Mouse (Mus musculus): ENCODE measurements at regions not wholly inside any gene's neighbourhood (a gene's known extent, or its start where the extent isn't known, plus 50 kb on each side); places are given as distances from the start of the nearest gene placed in this dataset.

GRCm38 (mm10) chr15:36872566-36872965 lies 135.0 kb downstream of the Zfp706 start:
- Histone ChIP-seq H3K4me3 (ENCODE audit: low read depth, low read length) (no peak overlapping the region), H3K4me1 (ENCODE audit: control insufficient read depth, insufficient read depth, low read length) (peaks cover 32% of the 10 kb centered on the region), H3K27me3 (ENCODE audit: control insufficient read depth, insufficient read depth, low read length) (no peaks in the 10 kb centered on the region), H3K9me3 (replicated peaks; ENCODE audit: control insufficient read depth, low read length) (no peaks in the 10 kb centered on the region), H3K4me2 (no peak overlapping the region), H3K9ac (ENCODE audit: low read depth, low read length) (no peak overlapping the region), H3K36me3 (ENCODE audit: control insufficient read depth, insufficient read depth, low read length) (no peaks in the 10 kb centered on the region), H3K27ac (ENCODE audit: low read depth, low read length) (peak overlapping the region; percentile 89)
- 37% methylated on average over 2 of the region's 2 CpGs for WGBS (ENCODE audit: insufficient replicate concordance)
- no peak for ATAC-seq (replicated peaks; ENCODE audit: insufficient number of reproducible peaks, low FRiP score, low TSS enrichment)

GRCm38 (mm10) chr15:36870717-36871116 lies 136.9 kb downstream of the Zfp706 start:
- Histone ChIP-seq H3K27ac (ENCODE audit: low read depth, low read length) (no peak overlapping the region), H3K9me3 (replicated peaks; ENCODE audit: control insufficient read depth, low read length) (no peaks in the 10 kb centered on the region), H3K4me2 (no peak overlapping the region), H3K9ac (ENCODE audit: low read depth, low read length) (no peak overlapping the region), H3K36me3 (ENCODE audit: control insufficient read depth, insufficient read depth, low read length) (no peaks in the 10 kb centered on the region), H3K4me1 (ENCODE audit: control insufficient read depth, insufficient read depth, low read length) (peaks cover 24% of the 10 kb centered on the region), H3K4me3 (ENCODE audit: low read depth, low read length) (no peak overlapping the region), H3K27me3 (ENCODE audit: control insufficient read depth, insufficient read depth, low read length) (no peaks in the 10 kb centered on the region)
- WGBS (ENCODE audit: insufficient replicate concordance) = 90% methylated on average over 7 of the region's 7 CpGs
- no peak for ATAC-seq (replicated peaks; ENCODE audit: insufficient number of reproducible peaks, low FRiP score, low TSS enrichment)

GRCm38 (mm10) chr15:36870094-36870493 lies 137.5 kb downstream of the Zfp706 start:
- H3K4me1 ChIP-seq (ENCODE audit: control insufficient read depth, insufficient read depth, low read length) = peaks cover 23% of the 10 kb centered on the region
- H3K9me3 ChIP-seq (replicated peaks; ENCODE audit: control insufficient read depth, low read length) = no peaks in the 10 kb centered on the region
- H3K4me2 ChIP-seq = no peak overlapping the region
- no peaks in the 10 kb centered on the region for H3K27me3 ChIP-seq (ENCODE audit: control insufficient read depth, insufficient read depth, low read length)
- no peak overlapping the region for H3K9ac ChIP-seq (ENCODE audit: low read depth, low read length)
- H3K27ac ChIP-seq (ENCODE audit: low read depth, low read length) = no peak overlapping the region
- no peak overlapping the region for H3K4me3 ChIP-seq (ENCODE audit: low read depth, low read length)
- H3K36me3 ChIP-seq (ENCODE audit: control insufficient read depth, insufficient read depth, low read length) = no peaks in the 10 kb centered on the region
- WGBS (ENCODE audit: insufficient replicate concordance) = 87% methylated on average over 9 of the region's 9 CpGs
- ATAC-seq (replicated peaks; ENCODE audit: insufficient number of reproducible peaks, low FRiP score, low TSS enrichment) = no peak

- ATAC-seq (replicated peaks; ENCODE audit: insufficient number of reproducible peaks, low FRiP score, low TSS enrichment) = no peak
- H3K9ac ChIP-seq (ENCODE audit: low read depth, low read length) = no peak overlapping the region
- no peaks in the 10 kb centered on the region for H3K27me3 ChIP-seq (ENCODE audit: control insufficient read depth, insufficient read depth, low read length)
- H3K9me3 ChIP-seq (replicated peaks; ENCODE audit: control insufficient read depth, low read length) = no peaks in the 10 kb centered on the region
- no peaks in the 10 kb centered on the region for H3K36me3 ChIP-seq (ENCODE audit: control insufficient read depth, insufficient read depth, low read length)
- H3K4me2 ChIP-seq = no peak overlapping the region
- 29% methylated on average over 1 of the region's 1 CpGs for WGBS (ENCODE audit: insufficient replicate concordance)
- H3K27ac ChIP-seq (ENCODE audit: low read depth, low read length) = no peak overlapping the region
- no peaks in the 10 kb centered on the region for H3K4me1 ChIP-seq (ENCODE audit: control insufficient read depth, insufficient read depth, low read length)
- H3K4me3 ChIP-seq (ENCODE audit: low read depth, low read length) = no peak overlapping the region
Measured at GRCm38 (mm10) chr15:36866088-36866487, 141.5 kb downstream of the Zfp706 start.

GRCm38 (mm10) chr15:36865332-36865731 lies 142.2 kb downstream of the Zfp706 start:
- Histone ChIP-seq H3K27ac (ENCODE audit: low read depth, low read length) (no peak overlapping the region), H3K36me3 (ENCODE audit: control insufficient read depth, insufficient read depth, low read length) (no peaks in the 10 kb centered on the region), H3K4me1 (ENCODE audit: control insufficient read depth, insufficient read depth, low read length) (no peaks in the 10 kb centered on the region), H3K9me3 (replicated peaks; ENCODE audit: control insufficient read depth, low read length) (no peaks in the 10 kb centered on the region), H3K27me3 (ENCODE audit: control insufficient read depth, insufficient read depth, low read length) (no peaks in the 10 kb centered on the region), H3K9ac (ENCODE audit: low read depth, low read length) (no peak overlapping the region), H3K4me2 (no peak overlapping the region), H3K4me3 (ENCODE audit: low read depth, low read length) (no peak overlapping the region)
- 56% methylated on average over 3 of the region's 3 CpGs for WGBS (ENCODE audit: insufficient replicate concordance)
- ATAC-seq (replicated peaks; ENCODE audit: insufficient number of reproducible peaks, low FRiP score, low TSS enrichment) = no peak

- no peak overlapping the region for H3K27ac ChIP-seq (ENCODE audit: low read depth, low read length)
- no peaks in the 10 kb centered on the region for H3K36me3 ChIP-seq (ENCODE audit: control insufficient read depth, insufficient read depth, low read length)
- no peak overlapping the region for H3K4me2 ChIP-seq
- no peaks in the 10 kb centered on the region for H3K4me1 ChIP-seq (ENCODE audit: control insufficient read depth, insufficient read depth, low read length)
- ATAC-seq (replicated peaks; ENCODE audit: insufficient number of reproducible peaks, low FRiP score, low TSS enrichment) = no peak
- no peaks in the 10 kb centered on the region for H3K9me3 ChIP-seq (replicated peaks; ENCODE audit: control insufficient read depth, low read length)
- H3K27me3 ChIP-seq (ENCODE audit: control insufficient read depth, insufficient read depth, low read length) = no peaks in the 10 kb centered on the region
- H3K9ac ChIP-seq (ENCODE audit: low read depth, low read length) = no peak overlapping the region
- H3K4me3 ChIP-seq (ENCODE audit: low read depth, low read length) = no peak overlapping the region
- WGBS (ENCODE audit: insufficient replicate concordance) = 53% methylated on average over 2 of the region's 2 CpGs
Measured at GRCm38 (mm10) chr15:36864046-36864445, 143.5 kb downstream of the Zfp706 start.

GRCm38 (mm10) chr15:36858711-36859110 lies 148.9 kb downstream of the Zfp706 start:
- H3K36me3 ChIP-seq (ENCODE audit: control insufficient read depth, insufficient read depth, low read length) = no peaks in the 10 kb centered on the region
- H3K4me2 ChIP-seq = no peak overlapping the region
- no peak for ATAC-seq (replicated peaks; ENCODE audit: insufficient number of reproducible peaks, low FRiP score, low TSS enrichment)
- no peaks in the 10 kb centered on the region for H3K9me3 ChIP-seq (replicated peaks; ENCODE audit: control insufficient read depth, low read length)
- no peaks in the 10 kb centered on the region for H3K27me3 ChIP-seq (ENCODE audit: control insufficient read depth, insufficient read depth, low read length)
- no peak overlapping the region for H3K27ac ChIP-seq (ENCODE audit: low read depth, low read length)
- peaks cover 18% of the 10 kb centered on the region for H3K4me1 ChIP-seq (ENCODE audit: control insufficient read depth, insufficient read depth, low read length)
- H3K4me3 ChIP-seq (ENCODE audit: low read depth, low read length) = no peak overlapping the region
- H3K9ac ChIP-seq (ENCODE audit: low read depth, low read length) = no peak overlapping the region
- 72% methylated on average over 4 of the region's 4 CpGs for WGBS (ENCODE audit: insufficient replicate concordance)

- WGBS (ENCODE audit: insufficient replicate concordance) = 79% methylated on average over 1 of the region's 1 CpGs
Measured at GRCm38 (mm10) chr15:36857622-36858021, 150.0 kb downstream of the Zfp706 start.

GRCm38 (mm10) chr15:36855550-36856131 lies 151.9 kb downstream of the Zfp706 start:
- Histone ChIP-seq H3K9me3 (replicated peaks; ENCODE audit: control insufficient read depth, low read length) (no peaks in the 10 kb centered on the region), H3K36me3 (ENCODE audit: control insufficient read depth, insufficient read depth, low read length) (no peaks in the 10 kb centered on the region), H3K9ac (ENCODE audit: low read depth, low read length) (no peak overlapping the region; the same call in 1 of the 2 replicates), H3K27me3 (ENCODE audit: control insufficient read depth, insufficient read depth, low read length) (no peaks in the 10 kb centered on the region), H3K4me2 (peak overlapping the region; percentile 40; the same call in 1 of the 2 replicates), H3K27ac (ENCODE audit: low read depth, low read length) (peak overlapping the region; percentile 95), H3K4me1 (ENCODE audit: control insufficient read depth, insufficient read depth, low read length) (peaks cover 18% of the 10 kb centered on the region), H3K4me3 (ENCODE audit: low read depth, low read length) (no peak overlapping the region)
- ATAC-seq (replicated peaks; ENCODE audit: insufficient number of reproducible peaks, low FRiP score, low TSS enrichment) = peak; percentile 59
- 56% methylated on average over 7 of the region's 7 CpGs for WGBS (ENCODE audit: insufficient replicate concordance)

More at GRCm38 (mm10) chr15:36857622-36858021, 150.0 kb downstream of the Zfp706 start:
- Histone ChIP-seq H3K9ac (ENCODE audit: low read depth, low read length) (no peak overlapping the region), H3K36me3 (ENCODE audit: control insufficient read depth, insufficient read depth, low read length) (no peaks in the 10 kb centered on the region), H3K27me3 (ENCODE audit: control insufficient read depth, insufficient read depth, low read length) (no peaks in the 10 kb centered on the region), H3K27ac (ENCODE audit: low read depth, low read length) (no peak overlapping the region), H3K4me2 (no peak overlapping the region), H3K4me1 (ENCODE audit: control insufficient read depth, insufficient read depth, low read length) (peaks cover 18% of the 10 kb centered on the region), H3K9me3 (replicated peaks; ENCODE audit: control insufficient read depth, low read length) (no peaks in the 10 kb centered on the region), H3K4me3 (ENCODE audit: low read depth, low read length) (no peak overlapping the region)
- ATAC-seq (replicated peaks; ENCODE audit: insufficient number of reproducible peaks, low FRiP score, low TSS enrichment) = no peak

Measured in heart, embryonic 11.5 days (tissue).